Mouse (Mus musculus): ENCODE results near the gene Gm10320.

Gene Gm10320

GRCm38 (mm10) chr13:98491909-98492308, at the start of gene Gm10320:
Gene Gm10320 (minus strand): TSS chr13:98492001.
- DNase-seq = no peak

GRCm38 (mm10) chr13:98541601-98542000, 49.8 kb upstream of the Gm10320 start:
- no peak for DNase-seq

GRCm38 (mm10) chr13:98540206-98540605, 48.4 kb upstream of the Gm10320 start:
- no peak for DNase-seq

GRCm38 (mm10) chr13:98539311-98539710, 47.5 kb upstream of the Gm10320 start:
- peak in 1 of 2 experiments; percentile 12 for DNase-seq

GRCm38 (mm10) chr13:98538587-98538986, 46.8 kb upstream of the Gm10320 start:
- no peak for DNase-seq

GRCm38 (mm10) chr13:98534913-98535262, 43.1 kb upstream of the Gm10320 start:
- peak in 1 of 2 experiments; percentile 28 for DNase-seq

- peak; percentile 81 to 87 for DNase-seq
Measured at GRCm38 (mm10) chr13:98534190-98534912, 42.5 kb upstream of the Gm10320 start.

- DNase-seq = peak; percentile 54 to 72
Measured at GRCm38 (mm10) chr13:98533415-98533814, 41.6 kb upstream of the Gm10320 start.

- peak in 1 of 2 experiments; percentile 20 for DNase-seq
Measured at GRCm38 (mm10) chr13:98532699-98533375, 41.0 kb upstream of the Gm10320 start.

GRCm38 (mm10) chr13:98531976-98532375, 40.2 kb upstream of the Gm10320 start:
- no peak for DNase-seq

- DNase-seq = no peak
Measured at GRCm38 (mm10) chr13:98531306-98531705, 39.5 kb upstream of the Gm10320 start.

GRCm38 (mm10) chr13:98523719-98524316, 32.0 kb upstream of the Gm10320 start:
- no peak for DNase-seq

GRCm38 (mm10) chr13:98518341-98518740, 26.5 kb upstream of the Gm10320 start:
- DNase-seq = peak in 1 of 2 experiments; percentile 27

- DNase-seq = no peak
Measured at GRCm38 (mm10) chr13:98517666-98518065, 25.9 kb upstream of the Gm10320 start.

GRCm38 (mm10) chr13:98516985-98517384, 25.2 kb upstream of the Gm10320 start:
- no peak for DNase-seq

GRCm38 (mm10) chr13:98512066-98512465, 20.3 kb upstream of the Gm10320 start:
- no peak for DNase-seq

- no peak for DNase-seq
Measured at GRCm38 (mm10) chr13:98507656-98508055, 15.9 kb upstream of the Gm10320 start.

GRCm38 (mm10) chr13:98506496-98506895, 14.7 kb upstream of the Gm10320 start:
- no peak for DNase-seq

GRCm38 (mm10) chr13:98505989-98506388, 14.2 kb upstream of the Gm10320 start:
- no peak for DNase-seq

GRCm38 (mm10) chr13:98505489-98505857, 13.7 kb upstream of the Gm10320 start:
- no peak for DNase-seq

GRCm38 (mm10) chr13:98504661-98505488, 13.1 kb upstream of the Gm10320 start:
- peak; percentile 48 to 62 for DNase-seq

- DNase-seq = peak in 1 of 2 experiments; percentile 22
Measured at GRCm38 (mm10) chr13:98504181-98504660, 12.4 kb upstream of the Gm10320 start.

- no peak for DNase-seq
Measured at GRCm38 (mm10) chr13:98503601-98504000, 11.8 kb upstream of the Gm10320 start.
